Mouse (Mus musculus) A20 (cell line): ENCODE measurements at regions not wholly inside any gene's neighbourhood (a gene's known extent, or its start where the extent isn't known, plus 50 kb on each side); places are given as distances from the start of the nearest gene placed in this dataset.
"Not testable (repeated sequence)": the region's sequence is repeated elsewhere in the genome, so short reads cannot be mapped to it uniquely, and the experiment has no call there.

Experiments
- DNase-seq: peaks from one replicate; pipeline ENCODE4 v3.0.0-alpha.2; 2011; ENCODE audit warnings: low read depth, low spot score

DNA sequence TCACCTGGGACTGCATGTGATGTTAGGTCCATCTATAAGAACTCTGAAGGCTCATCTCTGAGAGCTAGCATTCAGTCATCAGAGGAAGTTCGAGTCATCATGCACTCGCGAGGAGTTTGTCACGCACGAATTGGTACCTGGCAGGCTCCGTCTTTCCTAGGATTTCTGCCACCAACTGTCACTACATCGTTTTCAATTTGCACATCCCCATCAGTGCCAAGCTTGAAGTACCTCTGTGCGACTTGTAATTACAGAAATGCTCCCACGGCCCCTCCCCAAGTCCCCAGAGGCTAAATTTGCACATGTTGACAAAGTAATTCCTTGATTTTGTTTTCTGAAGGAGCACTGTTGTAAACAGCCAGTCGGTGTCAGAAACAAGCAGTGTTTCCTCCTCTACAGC is 372.2 kb upstream of the Id2 start:
- DNase-seq = no peak

DNA sequence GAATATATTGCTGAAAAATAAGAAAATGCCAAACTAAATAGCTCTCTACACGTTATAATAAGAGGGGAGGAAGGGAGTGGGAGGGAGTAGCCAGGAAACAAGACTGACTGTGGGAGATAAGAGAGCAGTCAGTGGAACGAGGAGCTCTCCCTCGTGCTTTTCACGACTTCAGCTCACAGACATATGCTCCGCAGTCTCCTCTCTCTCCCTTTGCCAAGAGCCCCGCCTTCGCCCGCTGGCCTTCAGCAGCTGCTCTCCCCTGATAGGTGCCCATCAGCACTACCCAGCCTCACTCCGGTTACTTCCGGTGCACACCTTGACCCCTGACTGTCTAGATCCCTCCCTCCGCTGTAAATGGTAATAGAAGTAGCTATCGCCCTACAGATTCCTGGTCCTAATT is 370.8 kb upstream of the Id2 start:
- DNase-seq = no peak

GRCm38 (mm10) chr12:25462690-25463089 is 365.8 kb upstream of the Id2 start:
- DNase-seq = not testable (repeated sequence)

DNA sequence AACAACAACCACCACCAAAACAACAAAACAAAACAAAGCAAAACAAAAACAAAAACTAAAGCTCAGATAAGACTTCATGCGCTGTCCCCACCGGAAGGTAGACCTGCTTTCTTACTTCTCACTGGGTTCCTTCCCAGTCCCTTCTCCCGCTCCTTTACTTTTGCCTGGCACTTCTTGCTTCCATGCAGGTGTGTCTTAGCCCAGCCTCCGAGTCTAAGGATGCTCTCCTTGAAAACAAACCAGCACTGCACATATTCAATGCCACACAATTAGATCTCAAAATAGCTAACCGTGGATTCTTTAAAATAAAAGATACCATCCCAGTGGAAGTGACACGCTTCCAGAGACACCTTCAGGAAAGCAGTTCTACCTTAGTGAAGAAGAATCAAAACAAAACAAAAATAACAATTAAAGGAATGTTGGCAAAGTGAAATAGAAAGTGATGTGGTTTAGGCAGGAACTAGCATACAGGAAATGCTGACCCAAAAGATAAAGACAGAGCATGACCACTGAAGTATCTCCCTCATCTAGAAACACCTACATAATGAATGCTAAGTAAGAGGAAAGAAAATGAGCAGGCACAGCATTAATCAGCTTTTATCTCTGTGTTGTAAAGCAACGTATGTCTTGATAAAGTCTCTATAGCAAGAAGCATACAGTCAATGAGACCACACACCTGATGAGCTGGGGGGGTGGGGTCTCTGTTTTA is 358.5 kb upstream of the Id2 start:
- DNase-seq = no peak

- DNase-seq = no peak
Observed at GRCm38 (mm10) chr12:25453356-25453755, 356.4 kb upstream of the Id2 start.

DNA sequence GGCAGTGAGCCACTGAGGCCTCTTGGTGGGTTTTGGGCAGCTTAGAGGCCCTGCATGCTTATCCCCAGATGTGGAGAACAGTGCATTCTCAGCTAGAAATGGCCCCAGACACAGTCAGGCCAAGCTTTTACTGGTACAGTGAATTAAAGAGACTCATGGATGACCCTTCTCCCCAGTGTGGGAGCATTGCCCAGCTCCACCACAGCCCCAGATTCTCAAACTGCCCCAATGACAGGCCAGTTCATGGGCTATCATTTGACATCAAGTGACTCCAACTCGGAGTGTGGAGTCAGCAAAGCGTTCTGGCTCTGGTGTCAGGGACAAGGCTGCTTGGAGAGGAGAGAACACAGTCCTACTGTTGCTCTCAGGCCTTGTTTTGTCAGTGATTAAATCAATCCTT is 354.2 kb upstream of the Id2 start:
- DNase-seq = no peak

DNA sequence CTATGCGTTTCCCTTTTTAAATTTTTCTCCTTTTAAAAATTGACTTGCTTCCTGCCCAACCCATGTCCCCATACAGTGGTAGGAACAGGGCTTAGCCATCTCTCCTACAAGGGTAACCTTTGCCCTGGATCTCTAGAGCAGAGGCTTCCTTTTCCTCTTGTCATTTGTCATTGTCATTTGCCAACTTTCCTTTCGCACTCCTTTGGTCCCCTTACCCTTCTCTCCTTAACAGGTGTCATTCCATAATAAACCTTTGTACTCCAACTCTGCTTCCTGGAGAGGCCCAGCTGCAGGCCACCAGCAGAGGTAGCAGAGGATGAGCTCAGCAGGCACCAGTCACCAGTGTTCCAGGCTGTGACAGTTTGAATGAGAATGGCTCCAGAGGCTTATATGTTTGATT is 347.4 kb upstream of the Id2 start:
- DNase-seq = no peak

GRCm38 (mm10) chr12:25439029-25439551 is 342.1 kb upstream of the Id2 start:
- no peak for DNase-seq

DNA sequence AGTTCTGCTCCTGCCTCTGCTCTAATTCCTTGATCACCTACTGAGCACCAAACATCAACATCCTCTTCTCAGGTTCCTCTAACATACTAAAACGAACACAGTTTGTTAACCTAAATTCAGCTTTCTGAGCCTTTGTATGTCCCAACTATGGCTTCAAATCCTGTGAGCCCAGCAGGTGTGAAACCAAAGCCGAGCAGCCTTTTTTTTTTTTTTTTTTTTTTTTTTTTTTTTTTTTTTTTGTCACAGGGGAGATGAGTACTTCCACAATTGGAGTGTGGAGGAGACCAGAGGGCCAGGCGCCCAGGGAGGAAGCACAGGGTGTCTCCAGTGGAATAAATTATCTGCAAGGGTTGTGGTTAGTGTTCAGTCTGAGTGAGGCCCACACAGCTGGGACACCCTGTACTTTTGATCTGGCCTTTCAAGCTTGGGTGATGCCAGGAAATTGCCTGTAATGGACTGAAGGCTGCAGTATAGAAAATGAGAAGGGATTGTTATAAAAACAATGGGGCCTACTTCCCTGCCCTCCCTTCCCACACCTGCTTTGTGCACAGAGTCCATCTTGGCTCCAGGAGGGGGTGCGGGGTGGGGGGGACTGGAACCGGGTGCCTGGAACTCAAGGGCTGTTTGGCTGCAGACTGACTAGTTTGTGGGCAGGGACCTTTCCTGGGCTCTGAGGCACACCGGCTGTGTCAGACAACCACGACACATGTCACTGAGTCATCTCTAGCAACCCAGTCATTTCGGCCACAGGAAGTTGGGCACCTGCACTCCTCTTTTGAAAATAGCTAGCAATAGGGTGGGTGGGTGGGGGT is 341.5 kb upstream of the Id2 start:
- DNase-seq = peak; percentile 91

- DNase-seq = peak; percentile 13
Observed at GRCm38 (mm10) chr12:25437556-25437955, 340.6 kb upstream of the Id2 start.

DNA sequence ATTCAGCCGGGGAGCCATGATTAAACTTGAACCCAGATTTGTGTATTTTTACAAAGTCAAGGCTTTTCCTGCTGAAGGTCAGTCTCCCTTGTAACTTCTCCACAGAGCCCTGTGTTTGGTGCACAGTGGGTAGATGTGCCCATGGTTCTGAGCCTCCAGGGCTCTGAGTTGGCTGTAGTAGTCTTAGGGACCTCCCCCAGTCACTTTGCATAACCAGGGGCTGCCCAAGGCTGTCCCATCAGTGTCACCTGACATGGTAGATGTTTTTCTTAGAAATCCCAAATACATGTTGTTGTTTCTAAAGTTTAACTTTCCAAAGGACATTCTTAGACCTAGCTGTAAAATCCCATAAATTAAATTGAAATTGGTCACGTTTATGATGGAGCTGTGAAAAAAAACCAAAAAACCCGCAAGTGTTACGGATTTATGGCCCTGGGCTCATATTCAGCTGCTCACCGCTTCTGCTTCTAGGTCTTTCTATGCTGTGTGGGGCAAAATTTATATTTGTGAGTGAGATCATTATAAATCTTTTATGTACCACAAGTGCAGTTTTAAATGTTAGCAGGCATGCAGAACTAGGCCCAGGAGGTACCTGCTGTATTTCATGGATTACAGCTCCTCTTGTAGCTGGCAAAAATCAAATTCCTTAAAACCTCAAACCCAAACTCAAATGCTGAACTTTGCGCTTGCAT is 339.4 kb upstream of the Id2 start:
- DNase-seq = peak; percentile 70

GRCm38 (mm10) chr12:25432796-25433195 is 335.9 kb upstream of the Id2 start:
- no peak for DNase-seq

GRCm38 (mm10) chr12:25430911-25431310 is 334.0 kb upstream of the Id2 start:
- no peak for DNase-seq

- no peak for DNase-seq
Observed at GRCm38 (mm10) chr12:25427911-25428642, 331.1 kb upstream of the Id2 start.

GRCm38 (mm10) chr12:25417336-25417735 is 320.4 kb upstream of the Id2 start:
- no peak for DNase-seq

GRCm38 (mm10) chr12:25416571-25416970 is 319.6 kb upstream of the Id2 start:
- DNase-seq = no peak

DNA sequence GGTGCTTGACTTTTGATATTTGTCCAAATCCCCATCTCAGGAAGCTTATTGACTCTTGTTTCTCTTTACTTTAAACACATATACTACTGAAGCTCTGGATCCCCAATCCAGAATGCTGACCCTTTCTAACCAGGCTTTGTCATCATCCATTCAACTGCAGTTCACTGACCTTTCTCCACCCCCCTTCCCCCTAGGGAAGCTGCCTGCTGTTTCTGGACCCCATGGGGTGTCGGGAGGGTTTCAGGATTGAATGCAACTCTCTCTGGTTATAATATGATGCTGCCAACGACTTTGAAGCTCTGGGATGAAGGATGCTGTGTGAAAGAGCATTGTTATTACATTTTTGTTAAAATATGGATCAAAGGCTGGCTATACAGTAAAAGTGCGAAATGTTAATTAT is 318.7 kb upstream of the Id2 start:
- DNase-seq = no peak

DNA sequence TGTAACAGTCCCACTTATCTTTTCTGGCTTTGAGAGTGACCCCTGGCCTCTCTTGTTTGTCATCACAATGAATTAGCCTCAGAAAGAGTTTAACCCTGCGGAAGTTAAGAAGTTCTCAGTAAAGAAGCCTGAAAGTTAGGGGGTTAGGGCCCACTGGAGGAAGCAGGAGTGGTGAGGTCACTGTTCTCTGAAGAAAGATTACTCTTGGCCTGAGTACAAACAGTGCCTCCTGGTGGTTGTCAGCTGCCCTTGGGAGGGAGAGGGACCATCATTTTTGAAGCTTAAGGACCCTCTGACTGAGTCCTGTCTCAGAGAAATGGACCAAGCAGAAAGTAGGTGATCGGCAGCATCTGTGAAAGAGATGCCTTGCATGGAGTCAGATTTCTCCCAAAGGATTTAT is 318.3 kb upstream of the Id2 start:
- peak; percentile 78 for DNase-seq

DNA sequence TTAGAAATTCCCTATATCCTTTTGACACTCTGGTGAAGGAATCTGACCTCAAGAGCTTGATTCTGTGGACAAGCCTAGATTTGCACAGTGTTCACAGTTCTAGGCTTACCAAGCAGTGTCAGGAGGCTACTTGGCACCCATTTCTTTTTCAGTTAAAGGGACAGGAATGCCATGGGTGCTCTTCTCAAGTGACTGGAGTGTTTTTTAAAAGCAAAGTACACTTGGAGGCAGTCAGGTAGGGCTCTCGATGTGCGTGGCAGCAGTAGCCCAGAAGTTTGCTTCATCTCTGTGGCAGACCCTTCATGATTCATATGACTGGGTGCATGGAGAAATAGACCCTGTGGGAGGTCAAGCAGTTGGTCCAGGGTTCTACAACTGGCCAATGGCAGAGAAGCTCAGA is 310.4 kb upstream of the Id2 start:
- no peak for DNase-seq

- DNase-seq = no peak
Observed at GRCm38 (mm10) chr12:25400326-25400725, 303.4 kb upstream of the Id2 start.

DNA sequence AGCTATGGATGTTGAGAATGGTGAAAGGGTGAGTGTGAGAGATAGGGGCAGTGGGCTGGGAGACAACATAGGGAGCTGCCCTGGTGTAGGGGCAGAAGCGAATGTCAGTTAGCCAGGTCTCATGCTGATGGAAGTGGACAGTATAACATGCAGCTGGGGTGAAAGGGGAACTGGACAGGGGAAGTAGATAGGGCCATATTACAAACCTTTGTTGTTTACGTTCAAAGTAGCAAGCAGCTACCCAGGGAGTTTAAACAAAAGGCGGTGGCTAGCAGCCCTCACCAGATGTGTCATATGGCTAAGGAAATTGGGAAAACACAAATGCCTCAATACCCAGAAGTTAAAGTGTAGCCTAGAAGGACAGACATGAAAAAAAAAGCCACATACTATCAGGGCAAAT is 301.8 kb upstream of the Id2 start:
- peak; percentile 20 for DNase-seq

DNA sequence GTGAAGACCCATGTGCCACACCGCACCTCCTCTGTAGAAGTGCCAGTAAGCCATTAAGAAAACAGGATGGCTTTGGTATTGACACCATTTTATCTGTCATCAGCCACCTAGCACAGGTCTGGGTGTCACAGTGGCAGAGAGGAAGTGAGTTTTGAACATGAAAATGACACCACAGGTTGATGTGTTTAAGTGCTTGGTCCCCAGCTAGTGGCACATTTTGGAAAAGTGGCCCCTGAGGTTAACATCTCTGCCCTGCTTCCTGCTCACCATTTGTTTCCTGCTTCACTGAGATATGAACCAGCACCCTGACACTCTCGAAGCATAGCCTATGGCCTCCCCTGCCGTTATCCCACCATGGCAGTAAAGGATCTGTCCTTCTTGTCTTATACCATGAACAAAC is 297.4 kb upstream of the Id2 start:
- no peak for DNase-seq
